Mouse (Mus musculus): ENCODE data around the gene Pvalb.

DNA sequence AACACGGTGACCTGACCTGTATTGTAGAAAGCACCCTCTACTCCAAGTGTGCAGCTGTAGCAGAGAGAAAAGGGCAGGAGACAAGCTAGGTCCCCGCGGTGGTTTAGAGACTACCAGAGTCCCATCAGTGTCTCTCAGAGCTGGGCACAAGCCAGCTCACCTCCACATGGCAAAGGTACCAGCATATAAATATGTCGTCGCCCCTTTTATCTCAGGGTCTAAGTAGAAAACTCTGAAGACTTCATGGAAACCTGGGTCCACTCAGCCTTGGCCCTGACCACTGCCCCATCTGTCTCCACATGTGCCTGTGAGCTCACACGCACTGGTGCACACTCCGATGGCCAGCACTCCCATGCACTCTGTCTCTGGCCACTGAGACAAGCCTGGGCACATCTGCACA is 16.6 kb downstream of the Pvalb start:
- TF ChIP-seq GATA1 (IDR thresholded peaks at IDR 0.05; ENCODE audit: low read length) (no peak), TAL1 (IDR thresholded peaks at IDR 0.05; ENCODE audit: low read length) (no peak)
